Mouse (Mus musculus): ENCODE results near the gene Xlr5c. TPM values are rescaled to one million over a fixed set of nuclear protein-coding genes. Genes with fewer than 3 reads are reported as not detected.

Gene Xlr5c
- polyA plus RNA-seq, 1 experiment from 2014 or later, result not detected

Other genes starting within 250 kb of the Xlr5c start
- 1.7 and 1.9 TPM in 2 replicates for gene Pnma3, start 228.2 kb downstream of the Xlr5c start, polyA plus RNA-seq (2015; fragmentation: Nextera tagmentation; extraction: Ambion mirVana)
- 0.23 and 0.49 TPM in 2 replicates for gene Xlr4a, start 210.5 kb downstream of the Xlr5c start, polyA plus RNA-seq (2015; fragmentation: Nextera tagmentation; extraction: Ambion mirVana)
- gene Xlr3a, start 195.9 kb downstream of the Xlr5c start, polyA plus RNA-seq (2015; fragmentation: Nextera tagmentation; extraction: Ambion mirVana), result 2.9 and 3.4 TPM in 2 replicates
- 0.32 and 1.0 TPM in 2 replicates for gene Gm14685, start 175.9 kb downstream of the Xlr5c start, polyA plus RNA-seq (2015; fragmentation: Nextera tagmentation; extraction: Ambion mirVana)
- not detected in 2 replicates for gene Xlr5b, start 144.2 kb downstream of the Xlr5c start, polyA plus RNA-seq (2015; fragmentation: Nextera tagmentation; extraction: Ambion mirVana)
- 0.21 and 0.53 TPM in 2 replicates for gene DXBay18, start 143.5 kb downstream of the Xlr5c start, polyA plus RNA-seq (2015; fragmentation: Nextera tagmentation; extraction: Ambion mirVana)
- gene Spin2d, start 116.0 kb downstream of the Xlr5c start, polyA plus RNA-seq (2015; fragmentation: Nextera tagmentation; extraction: Ambion mirVana), result not detected in 2 replicates
- 12.1 and 12.3 TPM in 2 replicates for gene Xlr3b, start 100.8 kb downstream of the Xlr5c start, polyA plus RNA-seq (2015; fragmentation: Nextera tagmentation; extraction: Ambion mirVana)
- 0.25 and 0.43 TPM in 2 replicates for gene Xlr4b, start 78.6 kb downstream of the Xlr5c start, polyA plus RNA-seq (2015; fragmentation: Nextera tagmentation; extraction: Ambion mirVana)
- gene F8a, start 64.7 kb downstream of the Xlr5c start, polyA plus RNA-seq (2015; fragmentation: Nextera tagmentation; extraction: Ambion mirVana), result 21.6 and 22.2 TPM in 2 replicates
- gene Xlr4c, start 49.8 kb downstream of the Xlr5c start, polyA plus RNA-seq (2015; fragmentation: Nextera tagmentation; extraction: Ambion mirVana), result not detected in 2 replicates
- gene Xlr3c, start 27.6 kb downstream of the Xlr5c start, polyA plus RNA-seq (2015; fragmentation: Nextera tagmentation; extraction: Ambion mirVana), result not detected in 2 replicates
- gene Xlr5a, start within 50 bp of the Xlr5c start, polyA plus RNA-seq (2015; fragmentation: Nextera tagmentation; extraction: Ambion mirVana), result not detected in 2 replicates
- gene Gm45015, start 43.9 kb upstream of the Xlr5c start, polyA plus RNA-seq (2015; fragmentation: Nextera tagmentation; extraction: Ambion mirVana), result not detected in 2 replicates
- 10.6 and 12.7 TPM in 2 replicates for gene Zfp275, start 49.6 kb upstream of the Xlr5c start, polyA plus RNA-seq (2015; fragmentation: Nextera tagmentation; extraction: Ambion mirVana)
- gene Gm18336, start 105.8 kb upstream of the Xlr5c start, polyA plus RNA-seq (2015; fragmentation: Nextera tagmentation; extraction: Ambion mirVana), result not detected in 2 replicates
- 0.19 and 0.39 TPM in 2 replicates for gene Zfp92, start 118.1 kb upstream of the Xlr5c start, polyA plus RNA-seq (2015; fragmentation: Nextera tagmentation; extraction: Ambion mirVana)
- gene Trex2, start 142.4 kb upstream of the Xlr5c start, polyA plus RNA-seq (2015; fragmentation: Nextera tagmentation; extraction: Ambion mirVana), result not detected in 2 replicates
- gene Haus7, start 166.1 kb upstream of the Xlr5c start, polyA plus RNA-seq (2015; fragmentation: Nextera tagmentation; extraction: Ambion mirVana), result 78.9 and 81.2 TPM in 2 replicates
- gene Bgn, start 190.6 kb upstream of the Xlr5c start, polyA plus RNA-seq (2015; fragmentation: Nextera tagmentation; extraction: Ambion mirVana), result 10.2 and 11.7 TPM in 2 replicates
- 1.5 and 2.4 TPM in 2 replicates for gene Atp2b3, start 210.1 kb upstream of the Xlr5c start, polyA plus RNA-seq (2015; fragmentation: Nextera tagmentation; extraction: Ambion mirVana)